Mouse (Mus musculus) left cerebral cortex, adult 18-20 months (tissue): ENCODE results near the gene Ipo11. TPM values are rescaled to one million over a fixed set of nuclear protein-coding genes. Genes with fewer than 3 reads are reported as not detected.
"Not testable (repeated sequence)": the region's sequence is repeated elsewhere in the genome, so short reads cannot be mapped to it uniquely, and the experiment has no call there.

Source experiments
- DNase-seq, 2 experiments: peaks; one replicate each; pipeline ENCODE4 v3.0.0; 2021 to 2022; ENCODE audit warnings: low spot score in 2 of 2, mixed read lengths in 1 of 2
- long read RNA-seq, 2 experiments: library from polyadenylated mRNA; stranded (forward); transcript quantifications; one replicate each; pipeline ENCODE4 v2.0.0; 2021
- total RNA-seq, 2 experiments: library from RNA; stranded (reverse); gene quantifications; 2 replicates each; pipeline ENCODE4 v1.2.3; 2021

Ipo11 gene
- total RNA-seq: 10 to 100 TPM; 57.0 to 63.5 TPM
- long read RNA-seq, experiment 1, full-length matches to known transcripts: 8 of 40 reads
- long read RNA-seq, experiment 1, partial matches to known transcripts: 7 of 40 reads
- long read RNA-seq, experiment 1, other reads (novel, unspliced or antisense): 25 of 40 reads
- long read RNA-seq, experiment 2, full-length matches to known transcripts: 8 of 24 reads
- long read RNA-seq, experiment 2, partial matches to known transcripts: 3 of 24 reads
- long read RNA-seq, experiment 2, other reads (novel, unspliced or antisense): 13 of 24 reads

DNA sequence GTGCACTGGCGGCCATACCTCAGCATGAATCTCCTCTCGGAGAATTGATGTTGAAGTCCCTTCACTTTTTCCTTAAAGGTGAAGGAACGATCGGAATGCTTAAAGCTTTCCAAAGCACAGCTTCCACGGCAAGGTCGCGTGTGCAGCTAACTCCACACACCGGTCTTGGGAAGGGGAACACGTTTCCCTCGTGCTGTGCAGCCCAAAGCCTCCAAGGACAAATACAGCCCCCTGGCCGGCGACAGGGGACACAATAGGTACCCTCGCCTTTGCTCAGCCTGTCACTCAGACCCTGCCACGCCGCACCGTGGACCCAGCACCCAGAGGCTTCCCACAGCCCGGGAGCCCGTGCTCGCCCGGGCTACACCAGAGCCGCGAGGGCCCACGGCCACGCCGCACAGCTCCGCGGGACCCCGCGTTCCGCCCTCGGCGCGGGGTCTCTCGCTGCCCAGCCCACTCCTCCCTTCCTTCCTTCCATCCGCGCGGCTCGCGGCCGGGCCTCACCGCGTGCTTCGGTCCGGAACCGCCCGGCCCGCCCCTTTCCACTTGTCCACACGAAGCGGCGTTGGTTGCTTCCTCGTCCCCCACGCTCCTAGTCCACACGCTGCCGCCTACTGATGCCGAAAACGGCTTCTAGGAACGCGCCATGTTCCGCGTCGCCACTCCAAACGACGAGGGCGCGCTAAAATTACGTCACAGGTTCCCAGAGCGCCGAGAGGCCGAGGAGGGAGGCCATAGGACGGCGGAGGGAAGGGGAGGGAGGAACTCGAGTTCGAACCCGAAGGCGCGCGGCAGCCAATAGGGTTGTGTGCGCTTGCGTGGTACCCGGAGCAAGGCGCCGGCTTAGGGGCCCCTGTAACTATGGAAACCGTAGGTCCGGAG lies at the start of gene Ipo11:
Gene Ipo11, minus strand, starts transcription at position 703 of the 882 bp plus-strand sequence.
- DNase-seq: peak; percentile 94

DNA sequence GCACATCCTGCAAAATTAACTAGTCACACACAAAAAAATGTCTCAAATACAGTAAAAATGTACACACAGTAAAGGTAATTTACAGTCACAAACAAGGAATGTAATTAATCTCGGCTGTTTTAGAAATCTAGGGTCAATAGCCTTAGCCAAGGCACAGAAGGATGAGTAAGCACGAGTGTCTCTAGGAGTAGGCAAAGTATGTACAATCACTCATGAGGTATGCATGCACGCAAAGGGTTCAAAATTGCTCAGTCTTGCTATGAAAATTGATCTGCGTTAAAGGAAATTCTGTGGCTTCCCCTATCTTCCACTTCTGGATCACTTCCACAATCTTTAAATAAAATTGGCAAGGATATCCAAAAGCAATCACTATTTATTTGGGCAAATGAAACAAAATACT lies 24.7 kb upstream of the Ipo11 start:
- DNase-seq: no peak

- DNase-seq: no peak
These were observed 23.8 kb upstream of the Ipo11 start for GRCm38 (mm10) chr13:106960557-106960956.

DNA sequence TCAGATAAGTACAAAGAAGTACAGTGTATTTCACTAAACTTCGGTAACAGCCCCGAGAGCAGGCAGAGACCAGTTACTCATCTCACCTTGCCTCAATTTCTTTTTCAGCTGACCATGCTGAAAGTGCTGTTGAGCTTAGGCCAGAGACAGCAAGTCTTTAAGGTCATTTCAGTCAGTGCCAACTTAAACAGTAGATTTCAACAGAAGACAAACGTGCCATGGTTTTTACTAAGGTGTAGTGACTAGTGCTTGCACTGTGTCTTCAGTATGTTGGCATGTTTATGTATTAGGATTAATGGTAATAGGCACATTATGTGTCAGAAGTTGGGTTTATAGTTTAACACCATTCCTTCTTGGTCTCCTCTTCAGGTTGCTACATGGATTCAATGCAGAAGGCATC lies 21.5 kb upstream of the Ipo11 start:
- no peak for DNase-seq

DNA sequence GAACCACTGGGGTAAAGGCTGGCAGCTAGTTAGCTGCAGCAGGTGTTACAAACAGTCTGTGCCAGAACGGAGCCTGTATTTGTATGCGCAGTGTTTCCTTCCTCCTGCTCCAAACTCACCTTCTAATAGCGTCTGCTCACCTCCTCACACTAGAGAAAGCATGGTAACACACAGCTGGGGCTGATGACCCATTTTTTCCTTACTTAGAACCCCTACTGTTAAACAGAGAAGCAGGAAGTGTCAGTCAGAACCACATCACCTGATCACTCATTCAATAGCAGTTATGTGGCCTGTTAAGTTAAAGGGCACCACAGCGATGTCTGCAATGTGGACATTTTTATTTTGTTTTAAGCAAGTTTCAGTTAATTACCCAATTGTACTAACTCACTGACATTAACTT lies 20.8 kb upstream of the Ipo11 start:
- DNase-seq: no peak

- no peak for DNase-seq
These were observed 18.1 kb upstream of the Ipo11 start for GRCm38 (mm10) chr13:106954880-106955279.

DNA sequence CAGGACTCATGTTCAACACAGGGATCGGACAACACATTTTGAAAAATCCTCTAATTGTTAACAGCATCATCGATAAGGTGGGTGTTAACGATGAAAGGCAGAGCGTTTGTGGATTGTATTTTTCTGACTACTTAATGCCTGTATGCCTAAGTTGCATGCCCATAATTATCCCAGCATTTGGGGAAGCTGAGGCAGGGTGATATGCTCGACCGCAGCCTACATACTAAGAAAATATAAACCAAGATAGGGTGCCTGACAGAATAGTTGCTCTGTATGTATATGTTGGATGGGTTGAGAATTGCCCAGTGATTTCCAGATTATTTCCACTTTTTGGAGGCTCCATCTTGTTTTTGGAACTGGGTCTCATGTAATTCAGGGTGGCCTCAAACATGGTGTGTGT lies 10.8 kb upstream of the Ipo11 start:
- no peak for DNase-seq

- DNase-seq: peak; percentile 96 to 97
These were observed 10.1 kb upstream of the Ipo11 start, which contains the start of gene Dimt1 for GRCm38 (mm10) chr13:106946594-106947540. TSS of gene Dimt1 (plus strand) at chr13:106947127.

DNA sequence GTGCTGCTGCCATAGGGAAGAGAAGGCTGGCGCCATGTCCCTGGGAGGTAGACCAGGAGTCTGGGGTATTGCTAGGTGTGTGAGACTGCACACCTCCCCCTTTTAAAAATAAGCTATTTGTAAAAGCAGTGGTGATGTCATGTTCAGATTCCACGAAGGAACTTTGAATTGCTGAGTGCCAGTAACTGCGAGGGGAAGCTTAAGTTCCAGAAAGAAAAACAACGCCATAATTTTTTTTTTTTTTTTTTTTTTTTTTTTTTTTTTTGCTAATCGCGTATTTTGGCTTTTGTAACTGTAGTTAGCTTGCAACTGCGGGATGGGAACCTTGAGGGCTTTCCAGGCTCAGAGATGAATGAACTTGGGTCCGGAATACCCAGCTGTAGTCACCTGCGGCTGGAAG lies 8.8 kb upstream of the Ipo11 start:
- DNase-seq: no peak

GRCm38 (mm10) chr13:106942721-106943120 lies 6.0 kb upstream of the Ipo11 start:
- no peak for DNase-seq

DNA sequence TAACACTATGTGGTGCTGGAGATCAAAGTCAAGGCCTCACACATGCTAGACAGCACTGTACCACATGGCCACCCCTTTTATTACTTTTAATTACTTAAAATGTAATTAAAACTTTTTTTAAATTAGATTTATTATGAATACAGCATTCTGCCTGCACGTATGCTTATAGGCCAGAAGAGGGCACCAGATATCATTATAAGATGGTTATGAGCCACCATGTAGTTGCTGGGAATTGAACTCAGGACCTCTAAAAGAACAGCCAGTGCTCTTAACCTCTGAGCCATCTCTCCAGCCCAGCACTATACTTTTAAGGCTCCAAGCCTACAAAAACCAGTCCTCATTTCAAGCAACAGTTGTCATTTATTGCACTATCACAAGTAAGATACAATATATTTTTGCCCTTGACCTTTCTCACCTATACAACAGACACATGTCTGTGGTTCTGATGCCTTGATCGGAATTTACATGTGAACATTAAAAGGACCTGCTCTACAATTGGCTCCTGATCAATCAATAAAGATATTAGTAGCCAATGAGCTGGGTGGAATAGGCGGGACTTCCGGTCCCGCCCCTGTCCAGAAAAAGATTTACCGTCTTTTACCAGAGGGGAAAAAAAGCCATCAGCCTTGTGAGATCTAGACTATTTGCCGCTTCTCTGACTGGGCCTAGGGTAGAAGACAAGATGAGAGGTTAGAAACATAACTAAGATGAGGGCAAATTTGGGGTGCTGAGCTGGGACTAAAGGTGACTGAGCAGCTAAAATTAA lies 4.6 kb upstream of the Ipo11 start:
- DNase-seq: no peak

DNA sequence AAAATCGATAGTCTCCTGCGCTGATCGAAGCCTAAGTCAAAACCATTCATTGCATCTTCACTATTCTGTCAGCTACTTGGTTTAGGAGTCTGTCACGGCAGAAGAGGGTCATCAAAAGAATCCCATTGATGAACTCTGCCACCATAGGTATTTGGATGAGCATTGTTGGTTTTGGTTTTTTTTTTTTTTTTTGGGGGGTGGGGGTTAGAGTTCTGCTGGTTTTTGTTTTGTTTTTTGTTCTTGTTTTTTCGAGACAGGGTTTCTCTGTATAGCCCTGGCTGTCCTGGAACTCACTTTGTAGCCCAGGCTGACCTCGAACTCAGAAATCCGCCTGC lies 347 bp upstream of the Ipo11 start:
- no peak for DNase-seq

DNA sequence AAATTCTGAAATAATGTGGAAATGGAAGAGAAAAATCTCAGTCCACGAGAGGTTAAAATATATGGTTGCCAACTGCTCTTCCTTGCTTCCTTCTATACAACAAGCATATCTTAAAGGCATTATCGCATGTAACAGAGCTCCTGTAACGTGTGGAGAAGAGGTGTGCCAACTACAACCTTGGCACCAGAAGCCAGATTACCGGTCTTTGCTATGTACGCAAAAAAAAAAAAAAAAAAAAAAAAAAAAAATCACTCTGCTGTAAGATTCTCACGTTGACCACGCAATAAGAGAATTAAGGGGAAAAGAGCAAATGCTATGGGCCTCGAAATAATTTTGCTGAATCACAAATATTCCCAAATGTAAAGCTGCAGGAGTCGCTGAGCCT lies 895 bp downstream of the Ipo11 start:
- no peak for DNase-seq

DNA sequence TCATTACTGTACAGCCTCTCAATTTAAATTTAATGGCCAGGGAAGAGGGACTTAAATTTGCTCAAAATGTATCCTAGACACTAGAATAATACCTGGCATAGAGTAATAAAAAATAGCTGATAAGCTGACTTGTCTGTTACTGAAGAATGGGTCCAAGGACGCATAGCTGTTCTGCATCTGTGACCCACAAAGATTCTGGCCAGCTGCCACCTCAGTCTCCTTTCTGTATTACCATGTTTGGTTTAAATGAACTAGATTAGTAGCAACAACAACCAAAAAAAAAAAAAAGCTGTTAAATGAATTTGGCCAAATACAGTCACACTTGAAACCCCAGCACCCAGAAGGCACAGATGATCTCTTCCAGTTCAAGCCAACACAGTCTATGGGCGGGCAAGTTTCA lies 7.6 kb downstream of the Ipo11 start:
- no peak for DNase-seq

GRCm38 (mm10) chr13:106928296-106928695 lies 8.5 kb downstream of the Ipo11 start:
- DNase-seq: no peak

DNA sequence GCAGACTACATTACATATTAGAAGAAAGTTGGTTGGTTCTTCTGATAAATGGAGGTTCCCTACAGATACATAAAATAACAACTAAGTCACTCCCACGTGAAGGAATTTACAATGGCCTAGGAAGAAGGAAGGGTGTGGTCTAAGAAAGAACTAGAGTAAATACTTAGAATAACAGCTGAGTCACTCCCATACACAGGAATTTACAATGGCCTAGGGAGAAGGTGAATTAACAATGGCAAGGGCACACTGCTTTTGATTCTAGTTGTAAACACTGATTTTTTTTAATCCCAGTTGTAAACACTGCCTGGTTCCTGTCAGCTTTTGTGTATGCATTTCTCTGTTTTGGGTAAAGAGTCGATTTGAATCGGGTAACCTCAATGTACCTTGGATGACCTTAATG lies 10.8 kb downstream of the Ipo11 start:
- not testable (repeated sequence) for DNase-seq

DNA sequence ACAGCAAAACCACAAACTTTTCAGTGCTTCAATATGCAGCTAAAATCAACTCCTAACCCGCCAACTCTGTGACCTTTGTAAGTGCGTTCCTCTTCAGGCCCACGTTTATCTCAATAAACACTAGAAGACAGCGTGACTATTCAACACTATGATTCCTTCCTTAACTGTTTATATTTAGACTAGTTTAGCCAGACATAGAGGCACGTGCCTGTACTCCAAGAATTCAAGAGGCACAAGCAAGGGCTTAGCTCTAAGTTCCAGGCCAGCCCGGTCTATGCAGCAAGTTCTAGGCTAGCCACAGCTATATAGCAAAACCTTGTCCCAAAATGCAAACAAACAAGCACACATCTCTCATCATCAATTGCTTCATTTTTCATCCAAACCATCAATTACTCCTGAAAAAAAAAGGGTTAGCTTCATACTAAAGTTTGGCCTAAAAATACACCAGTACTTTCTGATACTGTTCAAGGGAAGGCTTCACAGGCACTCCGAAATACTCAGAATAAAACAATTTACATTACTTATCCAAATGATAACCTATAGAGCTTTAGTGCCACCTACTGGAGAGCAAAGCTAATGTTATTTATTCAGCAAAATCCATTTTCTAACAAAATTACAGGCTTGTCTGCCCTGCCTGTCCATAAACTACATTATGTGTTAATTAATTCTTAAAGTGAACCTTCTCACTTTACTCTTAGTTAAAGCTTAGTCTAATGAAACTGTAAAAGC lies 18.3 kb downstream of the Ipo11 start:
- no peak for DNase-seq

DNA sequence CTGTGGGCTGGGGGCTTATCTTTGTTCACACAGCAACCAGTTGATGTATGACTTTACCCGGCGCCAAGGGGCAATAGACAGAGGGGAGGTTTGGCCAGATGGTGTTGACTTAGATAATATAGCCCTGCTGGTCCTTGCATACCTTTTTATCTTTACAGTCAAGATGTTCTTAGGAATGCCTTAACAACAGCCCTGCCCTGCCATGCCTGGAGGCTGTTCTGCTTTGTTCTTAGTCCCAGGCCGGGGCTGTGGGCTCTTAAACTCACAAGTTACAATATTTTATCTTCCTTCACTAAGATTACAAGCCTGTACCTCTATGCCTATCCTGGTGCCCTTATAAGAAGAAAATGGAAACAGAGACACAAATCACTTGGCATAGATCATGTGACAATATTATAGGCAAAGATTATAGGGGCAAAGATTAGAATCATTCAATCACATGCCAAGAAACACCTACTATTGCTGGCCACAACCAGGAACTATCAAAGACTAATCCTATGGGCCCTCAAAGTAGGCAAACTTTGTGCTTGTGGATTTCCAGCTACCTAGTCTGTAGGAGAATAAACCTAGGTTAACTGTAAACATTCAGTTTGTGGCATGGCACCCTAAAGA lies 23.5 kb downstream of the Ipo11 start:
- no peak for DNase-seq

- no peak for DNase-seq
These were observed 26.7 kb downstream of the Ipo11 start for GRCm38 (mm10) chr13:106910096-106910495.

- DNase-seq: no peak
These were observed 29.5 kb downstream of the Ipo11 start for GRCm38 (mm10) chr13:106907273-106907672.
